Mouse (Mus musculus): ENCODE measurements around the gene Slc30a10.

- TF ChIP-seq CTCF (IDR thresholded peaks at IDR 0.05; ENCODE audit: extremely low read depth, insufficient read depth, low read length): no peak
- no peak for TF ChIP-seq POLR2A (IDR thresholded peaks at IDR 0.05; ENCODE audit: extremely low read depth, insufficient read depth, low read length)
Measured at GRCm38 (mm10) chr1:185420776-185421175, 33.9 kb upstream of the Slc30a10 start.

Measured in cortical plate, adult 2 months (tissue).